Mouse (Mus musculus) heart, postnatal 0 days (tissue): Measurements from ENCODE around the gene Hist1h1c.

ENCODE experiments used
- CTCF ChIP-seq: IDR thresholded peaks from 2 replicates; pipeline ENCODE4 v1.5.1; 2016; ENCODE audit warnings: antibody characterized with exemption, control low read depth, low read depth
- EP300 ChIP-seq: IDR thresholded peaks from 2 replicates; pipeline ENCODE4 v1.6.1; 2016; ENCODE audit warnings: antibody characterized with exemption, low read depth

- TF ChIP-seq CTCF (no peak), EP300 (no peak)
Observed at GRCm38 (mm10) chr13:23702220-23702619, 36.4 kb upstream of the Hist1h1c start.
